Mouse (Mus musculus) liver, embryonic 13.5 days (tissue): ENCODE measurements around the gene Cacng3. TPM values are rescaled to one million over a fixed set of nuclear protein-coding genes. Genes with fewer than 3 reads are reported as not detected.

Source experiments
- ATAC-seq: fragments of 200-750 bp; cut with Nextera tagmentation; 2 replicates; pipeline ENCODE4 v1.8.0; 2017; ENCODE audit warnings: low read depth, mild to moderate bottlenecking, moderate number of reproducible peaks, moderate library complexity
- DNase-seq: peaks from one replicate; pipeline ENCODE4 v3.0.0; 2022
- H3K27ac ChIP-seq: fragments of 300-500 bp; sonication (generic); 2 replicates; pipeline ENCODE4 v1.5.1; 2015; ENCODE audit warnings: moderate library complexity, mild to moderate bottlenecking, inconsistent platforms
- H3K27me3 ChIP-seq: fragments of 300-500 bp; sonication (generic); 2 replicates; pipeline ENCODE4 v1.6.1; 2015; ENCODE audit warnings: mild to moderate bottlenecking, inconsistent platforms
- H3K36me3 ChIP-seq: fragments of 300-500 bp; sonication (generic); 2 replicates; pipeline ENCODE4 v1.6.1; 2015; ENCODE audit warnings: mild to moderate bottlenecking, inconsistent platforms
- H3K4me1 ChIP-seq: fragments of 300-500 bp; sonication (generic); replicated peaks from 2 replicates; pipeline ENCODE4 v1.6.1; 2015; ENCODE audit warnings: inconsistent platforms
- H3K4me2 ChIP-seq: fragments of 300-500 bp; sonication (generic); 2 replicates; pipeline ENCODE4 v1.6.1; 2015; ENCODE audit warnings: inconsistent platforms, mild to moderate bottlenecking, moderate library complexity
- H3K4me3 ChIP-seq: fragments of 300-500 bp; sonication (generic); replicated peaks from 2 replicates; pipeline ENCODE4 v1.5.1; 2015; ENCODE audit warnings: mild to moderate bottlenecking, inconsistent platforms
- H3K9ac ChIP-seq: fragments of 300-500 bp; sonication (generic); 2 replicates; pipeline ENCODE4 v1.6.1; 2015; ENCODE audit warnings: mild to moderate bottlenecking, inconsistent platforms
- H3K9me3 ChIP-seq: fragments of 300-500 bp; sonication (generic); replicated peaks from 2 replicates; pipeline ENCODE4 v1.6.1; 2016; ENCODE audit warnings: inconsistent platforms
- WGBS: fragments of 180-500 bp; shearing (Covaris S2); methylation state at CpG from one replicate; pipeline ENCODE4 v1.1.7; 2015; ENCODE audit not compliant: insufficient replicate concordance; 5-methylcytosine and 5-hydroxymethylcytosine counted together
- polyA plus RNA-seq: library from polyadenylated mRNA; unstranded; fragments of >200 nt; fragmentation: Nextera tagmentation; extraction: Ambion mirVana; gene quantifications from 2 replicates; pipeline ENCODE4 v1.2.1, GENCODE M21; 2015

Gene Cacng3
- polyA plus RNA-seq = not detected in 2 replicates

- no peak within 1 kb of the TSS for H3K27ac ChIP-seq
- H3K4me2 ChIP-seq = no peak within 1 kb of the TSS
- no peak within 1 kb of the TSS for H3K4me3 ChIP-seq
- H3K4me1 ChIP-seq = no peaks in the 10 kb centered on the region
- no peaks in the 10 kb centered on the region for H3K9me3 ChIP-seq
- DNase-seq = no peak
- H3K36me3 ChIP-seq = no peaks in the 10 kb centered on the region
- 16% methylated on average over 13 of the region's 13 CpGs for WGBS
- H3K9ac ChIP-seq = no peak within 1 kb of the TSS
- H3K27me3 ChIP-seq = 0 out of 2 replicates have a peak, but pooled peaks cover 3% of the 10 kb centered on the region
- ATAC-seq = 0 out of 2 replicates have a peak, but pooled peaks have one; percentile 12
Measured at GRCm38 (mm10) chr7:122670442-122670872, at the start of gene Cacng3. Cacng3 (plus strand) TSS chr7:122670492.

GRCm38 (mm10) chr7:122622125-122622774, 48.0 kb upstream of the Cacng3 start:
- H3K9me3 ChIP-seq = peaks cover 5% of the 10 kb centered on the region; the same call in 1 of the 2 replicates
- H3K9ac ChIP-seq = no peak overlapping the region
- H3K4me3 ChIP-seq = no peak overlapping the region
- H3K27ac ChIP-seq = no peak overlapping the region
- no peak overlapping the region for H3K4me2 ChIP-seq
- ATAC-seq (no peak), DNase-seq (no peak)
- H3K27me3 ChIP-seq = no peaks in the 10 kb centered on the region
- WGBS = 55% methylated on average over 9 of the region's 9 CpGs
- H3K4me1 ChIP-seq = no peaks in the 10 kb centered on the region
- no peaks in the 10 kb centered on the region for H3K36me3 ChIP-seq

- H3K36me3 ChIP-seq = no peaks in the 10 kb centered on the region
- H3K4me2 ChIP-seq = no peak overlapping the region
- H3K4me3 ChIP-seq = no peak overlapping the region
- H3K9me3 ChIP-seq = peaks cover 5% of the 10 kb centered on the region; the same call in 1 of the 2 replicates
- WGBS = 43% methylated on average over 1 of the region's 1 CpGs
- no peaks in the 10 kb centered on the region for H3K27me3 ChIP-seq
- no peak for DNase-seq
- no peaks in the 10 kb centered on the region for H3K4me1 ChIP-seq
- ATAC-seq = no peak
- H3K27ac ChIP-seq = no peak overlapping the region
- H3K9ac ChIP-seq = no peak overlapping the region
Measured at GRCm38 (mm10) chr7:122623753-122624152, 46.5 kb upstream of the Cacng3 start.

- H3K36me3 ChIP-seq = no peaks in the 10 kb centered on the region
- no peak for ATAC-seq
- 67% methylated on average over 5 of the region's 5 CpGs for WGBS
Measured at GRCm38 (mm10) chr7:122628050-122628449, 42.2 kb upstream of the Cacng3 start.

GRCm38 (mm10) chr7:122630386-122630785, 39.9 kb upstream of the Cacng3 start:
- no peak for DNase-seq
- 65% methylated on average over 2 of the region's 2 CpGs for WGBS
- Histone ChIP-seq H3K27ac (no peak overlapping the region), H3K4me1 (no peaks in the 10 kb centered on the region), H3K36me3 (no peaks in the 10 kb centered on the region), H3K9ac (no peak overlapping the region), H3K9me3 (no peaks in the 10 kb centered on the region), H3K27me3 (no peaks in the 10 kb centered on the region), H3K4me2 (no peak overlapping the region), H3K4me3 (no peak overlapping the region)
- no peak for ATAC-seq

More at GRCm38 (mm10) chr7:122628050-122628449, 42.2 kb upstream of the Cacng3 start:
- H3K4me3 ChIP-seq = no peak overlapping the region
- H3K4me1 ChIP-seq = no peaks in the 10 kb centered on the region
- H3K4me2 ChIP-seq = no peak overlapping the region
- H3K9ac ChIP-seq = no peak overlapping the region
- DNase-seq = no peak
- H3K27me3 ChIP-seq = no peaks in the 10 kb centered on the region
- peaks cover 5% of the 10 kb centered on the region; the same call in 1 of the 2 replicates for H3K9me3 ChIP-seq
- no peak overlapping the region for H3K27ac ChIP-seq

- H3K4me1 ChIP-seq = no peaks in the 10 kb centered on the region
- ATAC-seq = no peak
- no peak overlapping the region for H3K4me2 ChIP-seq
- no peaks in the 10 kb centered on the region for H3K9me3 ChIP-seq
- 39% methylated on average over 3 of the region's 3 CpGs for WGBS
- H3K27ac ChIP-seq = no peak overlapping the region
- H3K27me3 ChIP-seq = no peaks in the 10 kb centered on the region
- H3K4me3 ChIP-seq = no peak overlapping the region
- no peak for DNase-seq
- no peaks in the 10 kb centered on the region for H3K36me3 ChIP-seq
- H3K9ac ChIP-seq = no peak overlapping the region
Measured at GRCm38 (mm10) chr7:122631151-122631550, 39.1 kb upstream of the Cacng3 start.

- DNase-seq (no peak), ATAC-seq (no peak)
- Histone ChIP-seq H3K36me3 (no peaks in the 10 kb centered on the region), H3K4me3 (no peak overlapping the region), H3K27me3 (no peaks in the 10 kb centered on the region), H3K9ac (no peak overlapping the region), H3K4me2 (no peak overlapping the region), H3K4me1 (no peaks in the 10 kb centered on the region), H3K27ac (no peak overlapping the region), H3K9me3 (no peaks in the 10 kb centered on the region)
- 41% methylated on average over 5 of the region's 5 CpGs for WGBS
Measured at GRCm38 (mm10) chr7:122632946-122633345, 37.3 kb upstream of the Cacng3 start.

GRCm38 (mm10) chr7:122633463-122633862, 36.8 kb upstream of the Cacng3 start:
- no peak for ATAC-seq
- Histone ChIP-seq H3K9me3 (no peaks in the 10 kb centered on the region), H3K4me2 (no peak overlapping the region), H3K4me3 (no peak overlapping the region), H3K4me1 (no peaks in the 10 kb centered on the region), H3K36me3 (no peaks in the 10 kb centered on the region), H3K27ac (no peak overlapping the region), H3K27me3 (no peaks in the 10 kb centered on the region), H3K9ac (no peak overlapping the region)
- no peak for DNase-seq
- WGBS = 64% methylated on average over 5 of the region's 5 CpGs

- Histone ChIP-seq H3K4me1 (no peaks in the 10 kb centered on the region), H3K27me3 (no peaks in the 10 kb centered on the region), H3K27ac (no peak overlapping the region), H3K4me3 (no peak overlapping the region), H3K36me3 (no peaks in the 10 kb centered on the region), H3K9me3 (no peaks in the 10 kb centered on the region), H3K4me2 (no peak overlapping the region), H3K9ac (no peak overlapping the region)
- DNase-seq = no peak
- ATAC-seq = no peak
- 76% methylated on average over 8 of the region's 8 CpGs for WGBS
Measured at GRCm38 (mm10) chr7:122643676-122644075, 26.6 kb upstream of the Cacng3 start.

- Histone ChIP-seq H3K27me3 (no peaks in the 10 kb centered on the region), H3K4me1 (no peaks in the 10 kb centered on the region), H3K4me2 (no peak overlapping the region), H3K9ac (no peak overlapping the region), H3K9me3 (no peaks in the 10 kb centered on the region), H3K36me3 (no peaks in the 10 kb centered on the region), H3K27ac (no peak overlapping the region), H3K4me3 (no peak overlapping the region)
- DNase-seq = no peak
- WGBS = 68% methylated on average over 10 of the region's 10 CpGs
- ATAC-seq = no peak
Measured at GRCm38 (mm10) chr7:122649306-122649705, 21.0 kb upstream of the Cacng3 start.

- 50% methylated on average over 3 of the region's 3 CpGs for WGBS
Measured at GRCm38 (mm10) chr7:122652523-122652922, 17.8 kb upstream of the Cacng3 start.

GRCm38 (mm10) chr7:122656671-122657070, 13.6 kb upstream of the Cacng3 start:
- 74% methylated on average over 3 of the region's 3 CpGs for WGBS
- DNase-seq = no peak
- ATAC-seq = no peak

More at GRCm38 (mm10) chr7:122652523-122652922, 17.8 kb upstream of the Cacng3 start:
- Histone ChIP-seq H3K36me3 (no peaks in the 10 kb centered on the region), H3K9ac (no peak overlapping the region), H3K27ac (no peak overlapping the region), H3K27me3 (no peaks in the 10 kb centered on the region), H3K9me3 (no peaks in the 10 kb centered on the region), H3K4me2 (no peak overlapping the region), H3K4me3 (no peak overlapping the region), H3K4me1 (no peaks in the 10 kb centered on the region)
- DNase-seq (no peak), ATAC-seq (no peak)

More at GRCm38 (mm10) chr7:122656671-122657070, 13.6 kb upstream of the Cacng3 start:
- Histone ChIP-seq H3K4me2 (no peak overlapping the region), H3K4me3 (no peak overlapping the region), H3K27me3 (no peaks in the 10 kb centered on the region), H3K36me3 (no peaks in the 10 kb centered on the region), H3K4me1 (no peaks in the 10 kb centered on the region), H3K9me3 (no peaks in the 10 kb centered on the region), H3K27ac (no peak overlapping the region), H3K9ac (no peak overlapping the region)
